Mouse (Mus musculus): ENCODE results near the gene Tirap. TPM values are rescaled to one million over a fixed set of nuclear protein-coding genes. Genes with fewer than 3 reads are reported as not detected.

The Tirap gene
- 2.6 and 3.5 TPM in 2 replicates for polyA plus RNA-seq (2012; rRNA removed)

DNA sequence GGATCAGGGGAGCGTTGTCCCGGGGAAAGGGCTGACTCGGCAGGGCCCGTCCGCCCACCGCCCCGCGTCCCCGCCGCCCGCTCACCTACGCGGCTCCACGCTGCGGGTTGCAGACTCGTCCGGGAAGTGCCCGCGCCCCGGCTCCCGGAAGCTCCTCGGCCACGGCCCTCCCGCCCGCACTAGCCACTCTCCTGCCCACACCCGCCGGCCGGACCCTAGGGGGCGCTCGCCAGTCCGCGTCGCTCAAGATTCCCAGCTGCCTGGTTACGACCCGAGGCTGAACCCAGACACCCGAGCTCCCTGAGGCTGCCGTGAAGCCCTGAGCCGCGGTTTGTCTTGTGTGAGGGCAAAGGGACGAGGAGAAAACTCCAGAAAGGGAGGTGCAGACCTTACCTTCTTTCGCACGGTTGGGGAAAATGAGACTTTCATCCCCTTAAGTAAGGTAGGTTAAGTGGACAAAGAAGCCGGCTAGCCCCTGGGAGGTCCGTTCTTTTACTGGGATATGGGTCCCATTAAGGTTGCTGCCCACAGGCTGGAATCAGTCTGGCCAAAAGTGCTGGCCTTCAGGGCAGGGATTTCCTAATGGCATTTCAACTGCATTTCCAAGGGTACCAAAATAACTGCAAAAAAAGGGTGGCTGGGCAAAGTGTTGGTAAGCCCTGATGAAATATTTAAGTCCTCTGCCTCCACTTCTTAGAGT is at the start of gene Tirap, which contains the start of gene Srpr:
Tirap (minus strand) TSS at position 520 of the 700 bp plus-strand sequence.
Srpr (plus strand) TSS at position 404 of the 700 bp plus-strand sequence.

DNA sequence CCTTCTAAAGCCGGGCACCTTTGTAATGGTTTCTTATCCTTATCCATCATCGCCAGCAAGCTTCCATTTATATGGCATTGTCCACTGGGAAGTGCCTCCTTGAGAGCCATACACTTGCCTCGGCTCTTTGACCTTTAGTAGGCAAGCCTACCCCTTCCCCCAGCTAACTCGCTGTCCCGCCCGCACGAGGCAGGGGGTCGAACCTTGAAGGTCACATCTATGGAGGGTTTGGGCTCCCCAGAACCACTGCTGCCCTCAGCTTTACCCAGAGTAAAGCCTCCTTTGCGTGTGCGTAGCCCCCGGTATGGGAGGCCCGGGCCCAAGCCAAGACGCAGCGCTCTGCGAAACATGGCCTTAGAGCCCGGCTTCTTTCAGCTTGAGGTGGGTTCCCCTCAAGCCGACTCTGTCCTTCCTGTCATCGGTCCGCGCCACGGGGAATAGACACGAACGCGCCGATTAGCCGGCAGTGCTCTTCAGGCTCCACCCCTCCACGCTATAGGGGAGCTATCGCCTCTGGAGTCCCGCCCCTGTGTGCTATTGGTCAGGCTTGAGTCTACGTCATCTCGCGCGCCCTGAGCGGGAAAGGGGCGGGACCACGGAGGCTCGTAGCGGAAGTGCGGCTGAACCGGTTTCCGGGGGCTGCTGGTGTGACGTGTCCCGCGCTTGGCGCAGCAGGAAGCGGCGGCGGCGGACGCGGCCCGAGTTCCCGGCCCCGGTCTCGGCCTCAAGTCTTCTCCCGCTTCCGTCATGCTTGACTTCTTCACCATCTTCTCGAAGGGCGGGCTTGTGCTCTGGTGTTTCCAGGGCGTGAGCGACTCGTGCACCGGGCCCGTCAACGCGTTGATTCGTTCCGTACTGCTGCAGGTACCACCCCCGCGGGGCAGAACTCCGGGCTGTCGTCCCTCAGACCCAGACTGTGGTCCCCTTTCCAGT is 10.7 kb upstream of the Tirap start, which contains the start of gene Foxred1:
Foxred1 (minus strand) TSS at position 514 of the 933 bp plus-strand sequence.

DNA sequence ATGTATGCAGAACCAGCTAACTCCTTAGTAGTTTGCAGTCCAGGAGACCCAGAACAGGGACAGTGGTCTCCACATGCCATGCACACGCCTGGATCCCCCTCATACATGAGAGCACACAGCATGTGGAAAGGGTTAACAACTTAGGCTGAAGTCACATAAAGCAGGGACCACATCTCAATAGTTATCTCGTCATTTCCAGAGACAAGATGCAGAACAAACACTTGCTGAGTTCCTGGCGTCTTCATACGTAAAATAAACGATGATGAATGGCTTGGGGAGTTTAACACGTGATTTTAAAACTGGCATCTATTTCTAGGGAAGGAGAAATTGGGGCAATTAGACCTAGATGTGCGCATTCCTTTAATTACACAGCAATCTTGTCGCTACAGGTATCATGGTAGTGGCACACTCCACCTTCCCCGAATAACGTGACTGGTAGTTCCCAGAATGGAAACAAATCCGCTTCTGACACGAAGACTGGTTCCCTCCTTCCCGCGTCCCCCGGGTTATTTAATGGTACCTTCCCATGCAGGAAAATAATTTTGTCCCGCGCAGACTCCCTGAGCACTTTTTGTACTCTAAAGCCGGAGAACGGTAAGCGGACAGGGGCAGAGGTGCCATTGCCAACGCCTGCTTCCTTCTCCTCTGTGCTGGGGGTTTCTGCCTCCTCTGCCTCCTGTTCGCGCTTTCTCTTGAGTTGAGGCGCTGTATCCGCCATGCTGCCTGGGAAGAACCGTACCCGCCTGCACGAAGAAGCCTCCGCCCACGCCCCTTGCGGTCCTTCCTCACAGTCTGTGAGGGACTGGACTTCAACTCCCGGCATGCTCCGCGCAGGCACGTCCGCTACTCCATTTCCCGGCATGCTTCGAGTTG is 24.6 kb downstream of the Tirap start, which contains the start of gene Dcps:
Dcps (minus strand) TSS at position 811 of the 873 bp plus-strand sequence.

Other genes starting within 250 kb of the Tirap start
- gene St3gal4, start 81.0 kb downstream of the Tirap start, polyA plus RNA-seq (2012; rRNA removed), result 4.8 and 7.2 TPM in 2 replicates
- 35.7 and 39.0 TPM in 2 replicates for gene Dcps, start 24.2 kb downstream of the Tirap start, polyA plus RNA-seq (2012; rRNA removed)
- gene Srpr, start 116 bp downstream of the Tirap start, polyA plus RNA-seq (2012; rRNA removed), result 28.9 and 31.4 TPM in 2 replicates
- 17.2 and 20.6 TPM in 2 replicates for gene Foxred1, start 10.8 kb upstream of the Tirap start, polyA plus RNA-seq (2012; rRNA removed)
- gene Fam118b, start 67.5 kb upstream of the Tirap start, polyA plus RNA-seq (2012; rRNA removed), result 6.3 and 7.7 TPM in 2 replicates
- 9.1 and 10.5 TPM in 2 replicates for gene Rpusd4, start 67.6 kb upstream of the Tirap start, polyA plus RNA-seq (2012; rRNA removed)
- gene Cdon, start 220.8 kb upstream of the Tirap start, polyA plus RNA-seq (2012; rRNA removed), result 0.47 and 0.93 TPM in 2 replicates

Data from liver, embryonic 14 days (tissue).